Mouse (Mus musculus) embryonic facial prominence, embryonic 15.5 days (tissue): ENCODE measurements around the gene Pwwp2b. TPM values are rescaled to one million over a fixed set of nuclear protein-coding genes. Genes with fewer than 3 reads are reported as not detected.

Source experiments
- ATAC-seq: fragments of 200-750 bp; cut with Nextera tagmentation; 2 replicates; pipeline ENCODE4 v1.8.0; 2017; ENCODE audit warnings: low read depth, moderate TSS enrichment; ENCODE audit not compliant: insufficient number of reproducible peaks, low FRiP score, low TSS enrichment
- H3K27ac ChIP-seq: fragments of 300-500 bp; sonication (generic); replicated peaks from 2 replicates; pipeline ENCODE4 v1.5.1; 2015; ENCODE audit warnings: mild to moderate bottlenecking, inconsistent platforms
- H3K27me3 ChIP-seq: fragments of 300-500 bp; sonication (generic); 2 replicates; pipeline ENCODE4 v1.6.1; 2015; ENCODE audit warnings: inconsistent platforms
- H3K36me3 ChIP-seq: fragments of 300-500 bp; sonication (generic); 2 replicates; pipeline ENCODE4 v1.6.1; 2015; ENCODE audit warnings: mild to moderate bottlenecking, inconsistent platforms
- H3K4me1 ChIP-seq: fragments of 300-500 bp; sonication (generic); 2 replicates; pipeline ENCODE4 v1.6.1; 2015; ENCODE audit warnings: inconsistent platforms
- H3K4me2 ChIP-seq: fragments of 300-500 bp; sonication (generic); replicated peaks from 2 replicates; pipeline ENCODE4 v1.6.1; 2015; ENCODE audit warnings: mild to moderate bottlenecking, inconsistent platforms
- H3K4me3 ChIP-seq: fragments of 300-500 bp; sonication (generic); replicated peaks from 2 replicates; pipeline ENCODE4 v1.5.1; 2015; ENCODE audit warnings: mild to moderate bottlenecking, inconsistent platforms
- H3K9ac ChIP-seq: fragments of 300-500 bp; sonication (generic); 2 replicates; pipeline ENCODE4 v1.6.1; 2015; ENCODE audit warnings: inconsistent platforms
- H3K9me3 ChIP-seq: fragments of 300-500 bp; sonication (generic); replicated peaks from 2 replicates; pipeline ENCODE4 v1.6.1; 2016; ENCODE audit warnings: inconsistent platforms
- WGBS: fragments of 180-500 bp; shearing (Covaris S2); methylation state at CpG from one replicate; pipeline ENCODE4 v1.1.7; 2015; 5-methylcytosine and 5-hydroxymethylcytosine counted together
- polyA plus RNA-seq: library from polyadenylated mRNA; unstranded; fragments of >200 nt; fragmentation: Nextera tagmentation; extraction: Ambion mirVana; gene quantifications from 2 replicates; pipeline ENCODE4 v1.2.1, GENCODE M21; 2015

Pwwp2b gene
- polyA plus RNA-seq, 1 experiment from 2014 or later, result 18.9 TPM

DNA sequence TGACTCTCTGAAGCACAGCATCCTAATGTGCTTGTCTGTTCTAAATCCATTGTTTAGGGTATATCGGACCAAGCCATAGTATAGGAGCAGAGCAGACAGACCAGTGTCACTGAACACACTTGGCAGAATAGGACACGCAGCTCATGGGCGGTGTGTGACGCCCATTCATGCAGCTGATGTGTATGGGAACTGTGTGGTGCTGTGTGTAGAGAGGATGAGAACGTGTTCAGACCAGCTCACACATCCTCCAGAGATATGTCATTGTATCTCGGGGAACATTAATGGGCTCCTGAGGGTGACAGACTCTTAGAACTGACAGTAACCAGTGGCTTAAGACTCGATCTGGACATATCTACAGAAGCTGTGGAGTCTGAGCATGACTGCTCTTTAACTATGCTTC is 21.9 kb upstream of the Pwwp2b start:
- WGBS, result 73% methylated on average over 7 of the region's 7 CpGs
- Histone ChIP-seq H3K4me1 (peaks cover 4% of the 10 kb centered on the region), H3K9me3 (no peaks in the 10 kb centered on the region), H3K9ac (no peak overlapping the region), H3K27me3 (no peaks in the 10 kb centered on the region), H3K36me3 (no peaks in the 10 kb centered on the region), H3K4me3 (no peak overlapping the region), H3K27ac (no peak overlapping the region), H3K4me2 (no peak overlapping the region)
- ATAC-seq, result no peak

DNA sequence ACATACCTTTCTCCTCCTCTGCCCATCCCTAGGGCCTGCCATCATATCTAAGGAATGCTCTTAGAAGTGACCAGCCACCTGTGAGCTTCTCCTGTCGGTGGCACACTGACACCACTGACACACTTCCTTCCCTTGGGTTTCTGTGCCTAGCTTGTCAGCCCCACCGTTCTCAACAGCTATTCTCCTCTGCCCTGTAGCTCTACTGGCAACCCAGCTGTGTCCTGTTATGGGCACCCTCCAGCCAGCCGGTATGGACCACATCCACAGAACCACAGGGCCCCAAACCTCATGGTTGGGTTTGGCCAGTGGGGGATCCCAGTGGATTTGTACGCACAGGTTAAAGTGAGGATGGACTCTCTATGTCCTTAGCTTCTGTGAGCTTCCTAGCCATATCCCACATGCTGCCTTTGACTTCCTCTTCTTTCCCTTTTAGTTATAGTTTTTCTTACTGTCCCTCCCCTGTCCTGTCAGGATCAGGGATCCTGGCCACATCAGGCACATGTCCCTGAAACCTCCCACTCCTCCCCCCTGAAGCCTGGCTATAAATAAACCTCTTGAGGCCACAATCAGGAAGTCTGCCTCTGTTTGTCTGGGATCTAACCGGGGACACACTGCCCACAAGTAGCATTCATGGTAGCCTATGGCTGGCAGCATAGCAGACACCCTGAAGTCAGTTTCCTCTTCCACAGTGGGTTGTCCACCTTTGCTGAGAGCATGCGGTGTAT is 19.7 kb upstream of the Pwwp2b start:
- H3K27me3 ChIP-seq, result no peaks in the 10 kb centered on the region
- no peak for ATAC-seq
- H3K4me1 ChIP-seq, result peaks cover 6% of the 10 kb centered on the region
- WGBS, result 62% methylated on average over 6 of the region's 6 CpGs
- H3K9ac ChIP-seq, result no peak overlapping the region
- H3K9me3 ChIP-seq, result no peaks in the 10 kb centered on the region
- no peak overlapping the region for H3K4me2 ChIP-seq
- no peak overlapping the region for H3K27ac ChIP-seq
- H3K4me3 ChIP-seq, result no peak overlapping the region
- no peaks in the 10 kb centered on the region for H3K36me3 ChIP-seq

DNA sequence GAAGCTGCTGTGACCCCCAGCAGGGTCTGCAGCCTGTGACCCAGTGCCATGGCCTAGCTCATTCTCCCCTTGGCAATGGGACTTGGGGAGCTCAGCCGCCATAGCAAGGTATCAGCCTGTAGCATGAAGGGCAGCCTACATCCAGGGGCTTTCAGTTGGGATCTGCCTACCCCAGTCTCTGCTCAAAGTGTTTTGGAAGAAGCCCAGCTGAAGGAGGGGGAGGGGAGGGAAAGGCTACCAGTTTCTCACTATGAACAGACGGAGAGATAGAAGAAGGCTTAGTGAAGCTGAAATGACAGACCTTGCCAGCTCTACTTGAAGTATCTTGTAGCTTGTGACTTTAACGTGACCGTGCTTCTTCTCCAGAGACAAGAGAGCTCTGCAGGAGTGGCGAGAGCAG is 18.4 kb upstream of the Pwwp2b start:
- ATAC-seq, result no peak
- Histone ChIP-seq H3K9ac (no peak overlapping the region), H3K4me2 (no peak overlapping the region), H3K27ac (no peak overlapping the region), H3K27me3 (no peaks in the 10 kb centered on the region), H3K4me1 (peaks cover 18% of the 10 kb centered on the region), H3K36me3 (no peaks in the 10 kb centered on the region), H3K4me3 (no peak overlapping the region), H3K9me3 (no peaks in the 10 kb centered on the region)
- 71% methylated on average over 5 of the region's 5 CpGs for WGBS

DNA sequence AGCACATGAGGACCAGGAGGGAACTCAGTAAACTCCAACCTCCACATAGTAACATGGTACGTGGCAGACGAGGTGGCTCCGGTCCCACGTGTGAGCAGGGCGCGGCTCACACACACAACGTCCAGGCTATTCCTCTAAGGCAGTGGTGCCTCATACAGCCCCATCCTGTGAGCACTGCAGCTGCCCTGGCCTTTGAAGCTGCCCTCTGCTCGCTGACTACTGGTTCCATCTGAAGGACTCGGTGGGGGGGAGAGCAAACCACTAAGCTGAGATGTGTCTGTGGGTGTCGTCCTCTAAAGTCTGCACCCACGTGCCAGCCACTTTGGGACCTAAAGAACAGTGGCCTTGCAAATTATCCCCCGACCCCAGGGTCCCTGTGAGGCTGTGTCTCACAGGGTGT is 18.0 kb upstream of the Pwwp2b start:
- H3K27ac ChIP-seq, result no peak overlapping the region
- 72% methylated on average over 12 of the region's 12 CpGs for WGBS
- peaks cover 20% of the 10 kb centered on the region for H3K4me1 ChIP-seq
- no peak overlapping the region for H3K9ac ChIP-seq
- no peak overlapping the region for H3K4me3 ChIP-seq
- no peak for ATAC-seq
- no peaks in the 10 kb centered on the region for H3K36me3 ChIP-seq
- H3K4me2 ChIP-seq, result no peak overlapping the region
- H3K27me3 ChIP-seq, result no peaks in the 10 kb centered on the region
- no peaks in the 10 kb centered on the region for H3K9me3 ChIP-seq

DNA sequence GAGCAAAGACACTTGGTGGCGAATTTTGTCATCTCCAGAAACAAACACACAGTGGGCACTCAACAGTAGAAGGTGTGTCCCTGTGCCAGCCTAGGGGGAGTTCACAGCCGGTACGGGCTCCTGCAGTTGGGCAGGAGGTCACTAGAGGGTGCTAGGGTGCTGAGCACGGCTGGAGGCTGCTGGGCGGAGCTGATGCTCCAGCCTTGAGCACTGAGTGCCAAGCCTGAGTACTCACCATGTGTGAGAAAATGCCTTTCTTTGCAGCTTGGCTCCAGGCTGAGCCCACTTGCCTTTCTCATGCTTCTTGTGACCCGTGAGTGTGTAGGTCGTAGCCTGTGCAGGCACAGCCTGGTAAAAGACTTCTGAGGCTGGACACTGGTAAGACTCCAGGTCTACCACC is 14.6 kb upstream of the Pwwp2b start:
- no peaks in the 10 kb centered on the region for H3K36me3 ChIP-seq
- no peak overlapping the region for H3K4me3 ChIP-seq
- H3K9ac ChIP-seq, result no peak overlapping the region
- peaks cover 16% of the 10 kb centered on the region for H3K4me1 ChIP-seq
- peak; percentile 80 for ATAC-seq
- H3K27ac ChIP-seq, result 0 out of 2 replicates have a peak overlapping the region, but pooled peaks have one; percentile 44
- no peaks in the 10 kb centered on the region for H3K9me3 ChIP-seq
- WGBS, result under 1% methylated on average over 7 of the region's 7 CpGs
- no peak overlapping the region for H3K4me2 ChIP-seq
- no peaks in the 10 kb centered on the region for H3K27me3 ChIP-seq

DNA sequence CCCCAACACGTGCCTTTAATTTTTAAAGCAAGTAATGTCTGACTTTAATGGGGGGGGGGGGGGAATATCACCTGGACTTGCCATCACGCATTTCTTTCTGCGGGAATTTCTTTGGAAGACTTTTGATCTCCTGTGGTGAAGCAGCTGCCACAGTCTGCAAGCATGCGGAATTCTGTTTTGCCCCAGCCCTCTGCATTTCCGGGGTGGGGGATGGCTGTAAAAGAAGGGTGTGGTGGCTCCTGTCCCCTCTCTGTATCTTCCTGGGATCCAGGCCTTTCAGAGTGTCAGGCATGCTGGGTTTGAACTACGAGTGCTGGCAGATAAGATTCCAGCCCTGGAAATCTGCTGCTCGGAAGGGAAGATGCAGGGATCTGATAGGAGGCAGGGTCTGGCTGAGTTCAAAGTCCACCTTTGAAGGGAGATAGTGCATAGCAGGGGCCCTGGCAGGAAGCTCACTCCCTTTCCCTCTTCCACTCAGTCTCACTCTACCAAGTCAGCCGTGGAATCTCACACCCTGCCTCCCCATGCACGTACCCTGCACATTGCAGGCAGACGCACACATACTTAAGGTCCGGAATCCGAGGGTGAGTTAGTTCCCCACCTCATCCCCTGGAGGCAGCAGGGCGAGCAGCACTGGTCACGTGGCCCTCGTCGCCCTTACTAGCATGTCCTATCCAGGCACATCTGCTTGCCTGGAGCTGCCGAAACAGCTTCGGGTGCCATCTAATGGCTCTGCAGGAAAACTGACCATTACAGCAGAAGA is 13.7 kb upstream of the Pwwp2b start:
- Histone ChIP-seq H3K4me3 (no peak overlapping the region), H3K9ac (no peak overlapping the region), H3K27ac (no peak overlapping the region; the same call in 1 of the 2 replicates), H3K27me3 (no peaks in the 10 kb centered on the region), H3K9me3 (no peaks in the 10 kb centered on the region), H3K4me1 (peaks cover 16% of the 10 kb centered on the region), H3K36me3 (no peaks in the 10 kb centered on the region), H3K4me2 (0 out of 2 replicates have a peak overlapping the region, but pooled peaks have one; percentile 2)
- 0 out of 2 replicates have a peak, but pooled peaks have one; percentile 26 for ATAC-seq
- WGBS, result 13% methylated on average over 18 of the region's 18 CpGs

DNA sequence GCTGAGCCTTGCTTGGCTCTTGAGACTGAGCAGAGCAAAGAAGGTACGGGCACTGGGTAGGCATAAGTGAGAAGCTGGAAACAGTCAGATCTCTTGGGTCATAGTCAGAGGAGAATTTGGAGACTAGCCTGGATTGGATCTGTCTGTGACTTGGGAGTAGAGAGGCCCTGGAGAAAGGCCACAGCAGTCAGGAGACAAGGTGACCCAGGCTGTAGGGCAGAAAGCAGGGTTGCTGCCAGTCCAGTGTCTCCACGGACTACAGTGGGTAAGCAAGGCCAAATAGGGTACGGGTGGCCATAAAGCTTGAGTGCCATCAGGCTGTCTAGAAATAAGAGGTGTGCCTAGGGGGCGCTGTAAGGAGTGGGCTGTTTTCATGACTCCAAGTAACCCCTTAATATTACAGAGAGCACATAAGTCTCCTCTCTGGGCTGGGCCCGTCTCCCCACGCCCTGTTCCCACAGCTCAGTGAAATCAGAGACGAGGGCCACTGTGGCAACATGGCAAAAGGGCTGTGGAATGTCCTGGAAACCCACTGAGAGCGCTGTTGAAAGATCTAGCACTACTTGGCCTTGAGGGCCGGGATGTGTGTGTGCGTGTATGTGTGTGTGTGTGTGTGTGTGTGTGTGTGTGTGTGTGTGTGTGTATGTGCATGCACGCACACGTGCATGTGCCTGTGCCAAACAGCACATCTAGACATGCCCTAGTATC is 12.5 kb upstream of the Pwwp2b start:
- ATAC-seq, result no peak
- Histone ChIP-seq H3K4me1 (peaks cover 16% of the 10 kb centered on the region), H3K27ac (no peak overlapping the region), H3K4me2 (no peak overlapping the region), H3K4me3 (no peak overlapping the region), H3K36me3 (no peaks in the 10 kb centered on the region), H3K27me3 (no peaks in the 10 kb centered on the region), H3K9me3 (no peaks in the 10 kb centered on the region), H3K9ac (no peak overlapping the region)
- 73% methylated on average over 10 of the region's 12 CpGs for WGBS

DNA sequence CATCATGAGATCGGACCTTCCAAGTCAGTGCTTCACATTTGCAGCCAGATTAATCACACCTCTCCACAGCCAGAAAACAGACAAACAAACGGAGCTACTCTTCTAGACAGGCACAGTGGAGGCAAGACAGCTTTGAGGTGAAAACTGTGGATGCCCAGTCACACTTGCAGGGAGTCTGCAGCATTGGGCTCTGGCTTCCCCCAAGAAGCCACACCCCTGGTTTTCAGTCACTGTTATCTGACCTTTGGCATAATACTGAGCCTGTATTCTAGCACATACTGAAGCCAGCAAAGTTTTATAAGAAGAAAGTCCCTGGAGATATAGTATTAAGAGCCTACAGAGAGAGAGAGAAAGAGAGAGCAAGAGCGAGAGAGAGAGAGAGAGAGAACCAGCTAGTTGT is 8.8 kb upstream of the Pwwp2b start:
- ATAC-seq, result no peak
- Histone ChIP-seq H3K36me3 (no peaks in the 10 kb centered on the region), H3K9me3 (no peaks in the 10 kb centered on the region), H3K27ac (no peak overlapping the region), H3K4me1 (peaks cover 11% of the 10 kb centered on the region), H3K27me3 (no peaks in the 10 kb centered on the region), H3K9ac (no peak overlapping the region), H3K4me2 (no peak overlapping the region), H3K4me3 (no peak overlapping the region)
- WGBS, result 83% methylated on average over 3 of the region's 3 CpGs

DNA sequence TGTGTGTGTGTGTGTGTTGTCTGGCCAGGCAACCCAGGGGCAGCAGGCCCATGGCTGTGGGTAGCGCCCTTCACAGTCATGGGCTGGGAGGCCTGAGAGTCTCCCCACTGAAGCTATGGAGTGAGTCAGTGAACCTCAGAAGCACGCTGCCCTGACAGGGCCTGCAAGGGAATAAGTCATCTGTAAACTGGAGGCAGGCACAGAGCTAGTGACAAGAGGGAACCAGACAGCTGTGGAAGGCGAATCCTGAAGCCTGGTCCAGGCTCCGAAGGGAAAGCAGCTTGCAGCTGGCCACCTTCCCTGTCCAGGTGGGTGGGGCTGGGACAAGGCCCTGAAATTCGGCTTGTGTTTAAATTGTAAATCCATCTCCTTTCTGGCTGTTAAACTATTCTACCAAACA is 2.2 kb upstream of the Pwwp2b start:
- 0 out of 2 replicates have a peak overlapping the region, but pooled peaks have one; percentile 34 for H3K27ac ChIP-seq
- no peak overlapping the region for H3K4me2 ChIP-seq
- H3K4me3 ChIP-seq, result no peak overlapping the region
- H3K9ac ChIP-seq, result no peak overlapping the region
- H3K9me3 ChIP-seq, result no peaks in the 10 kb centered on the region
- H3K4me1 ChIP-seq, result peaks cover 48% of the 10 kb centered on the region
- no peak for ATAC-seq
- WGBS, result 58% methylated on average over 5 of the region's 5 CpGs
- no peaks in the 10 kb centered on the region for H3K36me3 ChIP-seq
- no peaks in the 10 kb centered on the region for H3K27me3 ChIP-seq

DNA sequence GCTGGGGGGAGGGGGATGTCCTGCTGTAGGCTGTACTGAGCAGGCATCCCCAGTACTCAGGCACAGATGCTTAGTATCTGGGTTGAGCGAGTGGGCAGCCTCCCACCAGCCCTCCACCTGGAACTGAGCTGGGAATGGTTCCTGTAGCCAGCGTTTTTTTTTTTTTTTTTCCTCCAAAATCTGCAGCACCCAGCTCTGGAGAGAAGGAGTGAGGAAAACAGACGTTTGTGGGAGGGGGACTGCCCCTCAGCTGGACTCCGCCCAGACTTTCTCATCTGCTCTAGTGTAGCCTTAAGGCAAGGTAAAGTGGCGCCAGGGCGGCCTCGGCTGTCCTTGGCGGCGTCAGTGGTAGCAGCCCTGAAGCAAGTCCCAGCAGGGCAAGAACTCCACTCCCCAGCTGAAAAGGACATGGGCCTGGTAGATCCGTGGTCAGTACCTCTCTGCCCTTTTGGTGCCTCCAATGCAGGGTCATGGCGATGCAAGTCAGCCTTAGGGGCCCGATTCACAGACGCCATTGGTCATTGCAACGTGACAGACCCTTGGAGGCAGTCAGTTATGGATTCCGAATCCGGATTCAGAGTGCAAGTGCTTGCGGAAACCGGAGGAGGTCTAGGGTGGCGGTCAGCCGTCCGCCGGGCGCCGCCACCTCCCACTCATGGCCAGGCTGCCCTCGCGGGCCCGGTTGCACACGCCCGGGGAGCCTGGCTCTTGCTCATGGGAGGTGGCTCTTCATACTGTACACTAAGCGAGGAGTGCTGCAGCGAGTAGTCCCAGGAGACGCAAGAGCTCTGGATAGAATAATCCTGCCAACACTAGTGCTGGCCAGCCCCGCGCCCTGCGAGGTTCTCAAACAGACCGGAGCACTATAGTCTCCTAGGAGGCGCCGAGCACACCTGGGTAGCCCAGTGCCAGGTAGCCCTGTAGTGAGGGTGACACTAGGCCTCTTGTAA is 1.1 kb upstream of the Pwwp2b start:
- no peaks in the 10 kb centered on the region for H3K36me3 ChIP-seq
- H3K4me2 ChIP-seq, result peak overlapping the region; percentile 89
- H3K27ac ChIP-seq, result peak overlapping the region; percentile 86
- peaks cover 59% of the 10 kb centered on the region for H3K4me1 ChIP-seq
- H3K27me3 ChIP-seq, result no peaks in the 10 kb centered on the region
- peak overlapping the region; percentile 68 for H3K4me3 ChIP-seq
- peak; percentile 35; the same call in 1 of the 2 replicates for ATAC-seq
- H3K9ac ChIP-seq, result peak overlapping the region; percentile 75; the same call in 1 of the 2 replicates
- 6% methylated on average over 38 of the region's 38 CpGs for WGBS
- no peaks in the 10 kb centered on the region for H3K9me3 ChIP-seq
